Mouse (Mus musculus) heart, adult 18-20 months (tissue): ENCODE results near the gene Zfp280d. TPM values are rescaled to one million over a fixed set of nuclear protein-coding genes. Genes with fewer than 3 reads are reported as not detected.

Source experiments
- total RNA-seq, 2 experiments: library from RNA; stranded (reverse); gene quantifications; 2 replicates each; pipeline ENCODE4 v1.2.3; 2021

The Zfp280d gene
- total RNA-seq, 2 experiments from 2014 or later = 15.4 to 16.3 TPM

Other genes with a start within 250 kb of the Zfp280d start
- gene Tcf12, start 163.0 kb upstream of the Zfp280d start, total RNA-seq = 10 to 100 TPM; 29.6 to 32.0 TPM
- gene Mns1, start 163.2 kb downstream of the Zfp280d start, total RNA-seq = under 1 TPM; 0.05 to 0.23 TPM
- gene Tex9, start 217.4 kb downstream of the Zfp280d start, total RNA-seq = 1 to 10 TPM in 1 of 2 experiments, under 1 TPM in 1; 0.50 to 1.0 TPM